Mouse (Mus musculus): Measurements from ENCODE around the gene Abca3.
"Not testable (repeated sequence)": the region's sequence is repeated elsewhere in the genome, so short reads cannot be mapped to it uniquely, and the experiment has no call there.

The Abca3 gene

DNA sequence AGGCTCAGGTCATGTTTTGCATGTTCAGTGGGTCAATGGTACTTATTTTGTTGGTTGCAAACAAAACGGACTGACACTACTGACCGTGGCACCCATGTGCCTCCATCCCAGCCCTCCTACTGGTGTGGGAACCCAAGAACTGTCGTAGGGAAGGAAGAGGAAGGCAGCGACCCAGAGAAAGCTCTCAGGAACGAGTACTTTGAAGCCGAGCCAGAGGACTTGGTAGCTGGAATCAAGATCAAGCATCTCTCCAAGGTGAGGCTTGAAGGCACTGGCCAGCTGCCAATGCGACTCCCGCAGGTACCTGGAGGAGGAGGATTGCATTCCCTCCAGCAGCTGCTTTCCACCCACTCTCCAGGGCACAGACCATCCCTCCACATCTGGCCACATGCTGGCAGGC, 32.0 kb downstream of the Abca3 start:
- in situ Hi-C loops (cut with MboI, MseI), result no loop called here

DNA sequence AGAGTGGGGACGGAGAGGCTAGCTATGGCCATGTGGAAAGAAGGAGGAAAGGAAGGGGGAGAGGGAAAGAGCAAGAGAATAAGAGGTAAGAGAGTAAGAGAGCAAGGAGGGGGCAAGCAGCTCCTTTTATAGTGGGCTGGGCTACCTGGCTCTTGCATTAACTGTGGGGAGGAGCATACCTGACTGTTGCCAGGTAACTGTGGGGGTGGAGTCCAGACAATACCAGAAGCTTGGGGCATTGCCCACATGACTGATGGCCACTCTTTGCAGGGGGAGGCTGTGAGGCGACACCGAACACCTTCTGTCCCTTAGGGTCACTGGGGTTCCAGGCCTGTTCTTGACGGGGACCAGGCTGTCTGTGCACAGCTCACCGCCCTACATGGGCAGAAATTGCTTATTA, 37.0 kb downstream of the Abca3 start:
- in situ Hi-C loops (cut with MboI, MseI), result no loop called here

DNA sequence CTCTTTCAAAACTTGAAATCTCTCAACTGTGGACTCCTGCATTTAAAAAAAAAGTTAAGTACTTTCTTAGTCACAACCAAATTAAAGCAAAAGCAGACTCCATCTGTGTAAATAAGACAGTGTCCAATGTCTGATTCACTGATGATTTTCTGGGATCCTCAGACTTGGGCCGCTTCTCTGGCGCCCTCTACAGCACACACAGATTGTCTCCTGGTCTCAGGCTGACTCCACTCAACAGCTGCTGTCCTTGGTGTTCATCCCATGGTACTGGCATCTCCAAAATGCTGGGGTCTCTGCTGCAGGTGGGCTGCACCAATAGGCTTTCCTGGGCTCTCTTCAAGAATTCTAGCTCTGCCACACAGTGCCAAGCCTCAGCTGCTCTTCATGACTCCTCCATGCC, 38.1 kb downstream of the Abca3 start:
- in situ Hi-C loops (cut with MboI, MseI), result no loop called here

DNA sequence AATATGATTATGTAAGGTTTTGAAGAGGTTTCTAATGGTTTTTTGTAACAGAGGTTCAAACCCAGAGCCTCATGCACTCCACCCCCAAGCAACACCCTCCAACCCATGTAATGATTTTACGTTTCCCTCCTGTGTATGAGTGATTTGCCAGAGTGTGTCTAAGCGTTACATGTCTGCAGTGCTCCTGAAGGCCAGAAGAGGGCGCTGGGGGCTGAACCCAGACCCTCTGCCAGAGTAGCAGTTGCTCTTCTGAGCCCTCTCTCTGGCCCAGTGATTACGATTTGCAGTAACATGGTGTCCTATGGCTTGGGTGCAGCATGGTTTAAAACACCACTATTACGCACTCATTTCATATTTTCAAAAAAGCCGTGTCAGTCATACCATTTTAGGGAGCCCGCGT, 39.4 kb downstream of the Abca3 start:
- in situ Hi-C loops (cut with MboI, MseI), result no loop called here

DNA sequence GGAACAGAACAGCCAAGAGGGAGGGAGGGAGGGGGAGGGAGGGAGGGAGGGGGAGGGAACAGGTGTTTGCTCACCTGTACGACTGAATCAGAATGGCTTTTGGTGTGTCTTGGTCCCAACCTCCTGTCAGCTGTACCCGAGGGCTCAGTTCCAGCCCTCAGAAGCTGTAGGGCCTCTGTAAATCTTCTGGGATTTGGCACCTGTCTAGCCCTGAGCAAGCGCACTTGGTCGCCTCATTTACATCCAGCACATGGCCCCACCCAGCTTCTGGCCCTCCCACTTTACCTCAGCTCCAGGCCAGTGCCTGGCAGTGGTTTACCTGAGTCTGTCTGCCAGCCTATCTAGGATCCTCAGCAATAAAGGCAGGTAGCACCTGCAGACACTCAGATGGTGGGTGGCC, 41.8 kb downstream of the Abca3 start:
- in situ Hi-C loops (cut with MboI, MseI), result no loop called here

DNA sequence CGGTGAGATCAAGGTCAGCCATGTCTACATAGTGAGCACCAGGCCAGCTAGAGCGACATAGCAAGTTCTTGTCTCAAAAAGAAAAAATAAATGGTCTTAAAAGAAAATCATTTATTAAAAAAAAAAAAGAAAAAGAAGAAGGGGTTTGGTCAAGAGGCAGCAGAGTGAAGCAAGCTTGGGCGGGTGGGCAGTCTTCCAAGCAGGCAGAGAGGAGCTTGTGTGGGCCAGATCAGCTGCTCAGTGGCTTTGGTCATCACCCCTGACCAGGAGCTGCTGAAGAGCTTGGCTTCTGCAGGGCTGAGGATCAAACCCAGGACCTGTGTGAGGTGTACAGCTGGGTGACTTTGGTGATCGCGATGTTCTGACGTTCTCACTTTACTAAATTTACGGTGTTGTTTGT, 42.7 kb downstream of the Abca3 start:
- in situ Hi-C loops (cut with MboI, MseI), result no loop called here

DNA sequence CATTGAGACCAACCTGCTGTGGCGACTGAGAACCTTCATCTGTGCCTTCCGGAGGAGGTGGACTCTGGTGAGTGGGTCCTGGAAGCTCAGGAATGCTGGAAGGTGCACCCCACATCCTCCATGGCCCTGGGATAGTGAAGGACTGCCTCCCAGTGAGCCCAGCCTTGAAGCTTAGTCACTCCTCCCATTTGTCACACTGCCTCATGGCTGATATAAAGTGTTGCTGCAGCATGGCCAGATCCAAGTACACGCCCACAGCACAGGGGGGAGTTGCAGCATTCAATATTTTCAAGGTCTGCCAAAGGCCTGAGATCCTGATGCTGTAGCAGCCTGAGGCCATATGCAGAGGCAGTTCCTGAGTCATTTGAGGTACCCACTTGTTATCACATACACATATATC, 50.6 kb downstream of the Abca3 start:
- in situ Hi-C loops (cut with MboI, MseI), result no loop called here

DNA sequence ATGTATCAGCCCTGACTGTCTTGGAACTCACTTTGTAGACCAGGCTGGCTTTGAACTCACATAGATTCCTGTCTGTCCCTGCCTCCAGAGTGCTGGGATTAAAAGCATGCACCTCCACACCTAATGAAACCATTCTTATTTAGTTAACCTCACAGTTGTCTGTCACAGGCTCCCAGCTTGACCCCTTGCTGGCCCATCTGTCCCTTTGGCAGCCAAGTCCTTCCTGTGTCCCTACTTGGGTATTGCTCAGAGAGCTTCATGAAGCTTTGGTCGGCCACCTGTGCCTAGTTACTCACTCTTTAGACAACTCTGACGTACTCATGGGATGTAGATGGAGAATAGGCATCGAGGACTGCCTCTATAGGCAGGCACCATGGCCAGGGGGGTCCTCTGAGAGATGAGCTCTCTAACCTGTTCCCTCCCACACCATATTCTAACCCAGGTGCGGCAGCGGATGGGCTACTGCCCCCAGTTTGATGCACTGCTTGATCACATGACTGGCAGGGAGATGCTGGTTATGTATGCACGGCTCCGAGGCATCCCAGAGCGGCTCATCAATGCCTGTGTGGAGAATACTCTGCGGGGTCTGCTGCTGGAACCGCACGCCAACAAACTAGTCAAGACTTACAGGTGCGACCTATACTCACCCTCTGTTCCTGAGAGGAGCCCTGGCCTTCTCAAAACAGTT, 55.5 kb downstream of the Abca3 start:
- in situ Hi-C loops (cut with MboI, MseI), result no loop called here

DNA sequence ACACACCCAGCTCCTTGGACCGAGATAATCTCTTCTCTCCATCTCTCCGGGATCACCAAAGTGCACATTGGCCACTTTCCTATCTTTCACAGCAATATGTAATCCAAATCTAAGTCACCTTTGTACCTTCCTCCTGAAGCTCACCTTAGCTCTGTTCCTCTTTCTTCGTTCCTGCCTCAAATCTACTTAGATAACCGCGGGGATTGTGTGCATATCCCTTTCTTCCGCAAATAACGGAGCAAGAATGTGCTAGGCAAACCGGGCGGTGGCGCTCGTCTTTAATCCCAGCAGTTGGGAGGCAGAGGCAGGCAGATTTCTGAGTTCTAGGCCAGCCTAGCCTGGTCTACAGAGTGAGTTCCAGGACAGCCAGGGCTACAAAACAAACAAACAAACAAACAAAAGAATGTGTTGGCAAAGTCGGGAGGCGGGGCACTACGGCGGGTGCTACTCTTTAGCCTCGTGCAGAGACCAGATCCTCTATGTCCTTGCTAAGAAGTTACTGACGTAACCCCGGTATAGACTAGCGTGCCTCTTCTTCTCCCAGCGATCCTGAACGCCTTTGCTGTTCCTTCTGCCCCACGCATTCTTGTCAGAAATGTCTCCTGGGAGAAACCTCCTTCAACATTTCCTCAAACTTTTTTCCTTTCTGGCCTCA, 61.9 kb downstream of the Abca3 start:
- in situ Hi-C loops (cut with MboI, MseI), result no loop called here

DNA sequence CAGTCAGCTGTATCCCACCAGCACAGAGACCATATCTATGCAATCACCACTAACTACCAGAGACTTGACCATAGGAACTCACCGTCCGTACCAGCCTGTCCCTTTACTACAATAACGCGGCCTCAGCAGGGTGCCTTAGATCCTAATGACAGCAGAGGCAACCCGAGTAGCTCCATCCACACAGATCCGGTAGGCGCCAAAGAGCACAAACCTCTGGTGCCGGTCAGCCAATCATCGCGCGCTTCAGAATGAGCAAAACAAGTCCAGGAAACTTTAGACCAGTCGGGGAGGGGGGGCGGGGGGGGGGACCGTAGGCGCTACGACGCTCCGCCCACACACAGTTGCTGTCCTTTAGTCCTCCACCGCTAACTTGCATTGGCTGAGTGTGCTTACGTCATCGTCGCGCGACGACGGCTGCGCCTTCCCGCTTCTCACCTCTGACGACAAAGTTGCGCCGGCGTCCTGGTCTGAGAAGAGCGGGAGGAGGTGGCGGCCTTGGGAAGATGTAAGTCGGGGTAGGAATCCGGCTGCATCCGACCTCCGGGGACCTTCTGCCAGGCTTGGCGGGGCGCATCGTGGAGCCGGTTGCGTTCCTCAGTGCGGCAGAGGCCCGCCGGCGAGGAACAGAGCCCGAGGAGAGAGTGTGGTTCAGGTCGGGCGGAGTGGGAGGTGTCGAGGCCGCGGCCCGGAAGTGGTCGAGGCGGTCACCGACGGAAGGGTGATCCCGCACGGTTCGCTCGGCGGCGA, 62.7 kb downstream of the Abca3 start, which contains the start of gene Rnps1:
TSS of gene Rnps1 (plus strand) at position 336 of the 747 bp plus-strand sequence.
- in situ Hi-C loops (cut with MboI, MseI), result no loop called here

DNA sequence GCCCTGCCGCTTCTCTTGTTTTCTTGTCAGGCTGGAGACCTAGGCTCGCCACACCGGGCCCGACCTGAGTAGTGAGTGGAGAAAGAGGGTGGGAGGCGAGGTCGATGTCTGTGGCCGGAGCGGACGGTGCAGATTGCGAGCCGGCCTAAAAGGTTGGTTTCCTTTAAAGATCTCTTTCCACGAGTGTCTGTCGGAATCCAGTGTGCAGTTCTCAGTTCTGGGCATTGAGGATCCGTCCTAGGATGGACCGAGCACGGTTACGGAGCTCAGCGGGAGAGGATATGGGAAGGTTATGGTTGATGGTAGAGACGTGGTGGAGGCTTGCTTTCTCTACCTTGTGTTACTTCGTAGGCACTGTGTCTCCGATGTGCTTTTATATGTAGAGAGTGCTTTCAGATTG, 63.3 kb downstream of the Abca3 start:
- in situ Hi-C loops (cut with MboI, MseI), result no loop called here

DNA sequence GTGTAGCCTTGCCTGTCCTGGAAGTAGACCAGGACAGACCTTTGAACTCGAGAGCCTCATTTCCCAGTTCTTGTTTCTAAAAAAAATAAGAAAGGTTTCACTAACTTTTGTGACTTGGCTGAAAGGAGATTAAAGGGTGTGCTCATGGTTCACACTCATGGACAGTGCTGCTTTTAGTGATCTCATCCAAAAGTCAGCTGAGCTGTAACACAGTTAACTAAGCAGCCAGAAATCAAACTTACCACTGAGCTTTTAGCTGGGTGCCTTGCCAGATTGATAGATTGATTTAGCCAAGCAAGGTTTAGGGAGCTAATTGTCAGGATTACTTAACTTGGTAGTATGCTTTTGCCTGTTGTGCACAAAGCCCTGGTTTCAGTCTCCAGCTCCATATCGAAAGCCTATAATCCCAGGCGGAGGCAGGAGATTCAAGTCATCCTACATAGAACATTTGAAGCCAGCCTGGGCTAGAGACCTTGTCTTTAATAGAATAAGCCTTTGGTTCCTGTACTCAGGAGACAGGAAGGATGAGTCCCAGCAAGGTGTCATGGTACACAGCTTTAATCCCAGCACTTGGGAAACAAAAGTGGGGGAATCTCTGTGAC, 64.4 kb downstream of the Abca3 start:
- in situ Hi-C loops (cut with MboI, MseI), result no loop called here

DNA sequence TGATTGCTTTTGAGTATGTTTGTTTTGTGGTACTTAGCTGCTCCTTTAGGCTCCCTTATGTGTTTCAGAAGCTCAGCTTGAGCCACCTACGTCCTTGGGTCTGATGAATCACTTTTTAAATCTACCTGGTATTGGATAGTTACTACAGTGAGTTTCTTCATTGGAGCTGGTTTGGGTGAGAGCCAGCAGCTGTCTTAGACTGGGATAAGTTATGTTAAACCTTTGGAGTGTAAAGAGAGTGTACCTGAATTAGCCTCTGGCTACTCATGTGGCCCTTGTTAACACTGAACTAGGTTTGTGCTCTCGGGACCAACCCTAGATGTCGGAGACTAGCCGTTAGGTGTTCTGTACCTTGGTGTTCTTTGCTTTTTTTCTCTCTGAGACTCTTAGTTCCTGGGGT, 71.4 kb downstream of the Abca3 start:
- in situ Hi-C loops (cut with MboI, MseI), result no loop called here

DNA sequence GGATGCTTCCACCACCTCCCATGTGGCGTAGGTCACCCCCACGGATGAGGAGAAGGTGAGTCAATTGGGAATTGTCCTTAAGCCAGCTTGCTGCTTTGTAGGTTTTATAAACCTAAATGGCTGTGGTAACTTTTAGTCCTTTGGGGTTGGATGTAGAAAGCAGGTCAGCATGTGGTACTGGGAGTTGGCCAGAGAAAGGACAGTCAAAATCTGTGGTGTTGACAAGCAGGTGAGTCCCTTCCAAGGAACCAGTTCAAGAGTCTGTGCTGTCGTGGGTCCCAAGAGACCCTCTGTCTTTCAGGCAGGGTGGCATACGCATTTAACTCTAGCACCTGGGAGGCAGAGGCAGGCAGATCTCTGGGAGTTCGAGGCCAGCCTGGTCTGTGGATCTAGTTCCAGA, 72.7 kb downstream of the Abca3 start:
- in situ Hi-C loops (cut with MboI, MseI), result no loop called here

DNA sequence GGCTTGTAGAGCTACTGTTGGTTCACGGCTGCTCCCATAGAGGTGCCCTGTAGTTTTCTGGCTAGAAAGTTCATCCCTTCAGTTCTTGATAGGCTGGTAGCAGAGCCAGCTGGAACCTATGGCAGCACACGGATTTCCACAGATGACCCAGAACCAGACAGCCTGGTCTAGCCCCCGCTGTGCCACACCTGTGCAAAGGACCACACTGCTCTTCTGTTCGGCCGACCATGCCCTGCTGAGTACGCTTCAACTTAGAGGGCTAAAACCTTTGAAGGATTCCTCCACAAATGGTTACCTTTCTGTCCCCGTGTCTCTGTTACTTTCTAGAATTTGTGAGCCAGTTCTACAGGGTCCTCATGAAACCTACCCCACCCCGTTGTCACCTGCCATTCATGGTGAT, 73.6 kb downstream of the Abca3 start:
- in situ Hi-C loops (cut with MboI, MseI), result not testable (repeated sequence)

DNA sequence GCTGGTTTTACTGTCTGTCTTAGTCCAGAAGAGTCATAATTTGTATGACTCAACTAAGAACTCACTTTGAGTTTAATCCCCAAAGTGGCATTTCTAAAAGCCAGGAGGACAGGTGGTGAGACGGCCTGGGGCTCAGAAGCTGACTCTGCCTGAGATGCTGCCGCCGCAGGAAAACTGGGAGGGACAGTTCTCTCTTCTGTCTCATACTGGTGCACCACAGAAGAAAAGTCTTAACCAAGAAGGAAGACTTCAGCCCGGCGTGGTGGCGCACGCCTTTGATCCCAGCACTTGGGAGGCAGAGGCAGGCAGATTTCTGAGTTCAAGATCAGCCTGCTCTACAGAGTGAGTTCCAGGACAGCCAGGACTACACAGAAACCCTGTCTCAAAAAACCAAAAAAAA, 74.2 kb downstream of the Abca3 start:
- in situ Hi-C loops (cut with MboI, MseI), result no loop called here

DNA sequence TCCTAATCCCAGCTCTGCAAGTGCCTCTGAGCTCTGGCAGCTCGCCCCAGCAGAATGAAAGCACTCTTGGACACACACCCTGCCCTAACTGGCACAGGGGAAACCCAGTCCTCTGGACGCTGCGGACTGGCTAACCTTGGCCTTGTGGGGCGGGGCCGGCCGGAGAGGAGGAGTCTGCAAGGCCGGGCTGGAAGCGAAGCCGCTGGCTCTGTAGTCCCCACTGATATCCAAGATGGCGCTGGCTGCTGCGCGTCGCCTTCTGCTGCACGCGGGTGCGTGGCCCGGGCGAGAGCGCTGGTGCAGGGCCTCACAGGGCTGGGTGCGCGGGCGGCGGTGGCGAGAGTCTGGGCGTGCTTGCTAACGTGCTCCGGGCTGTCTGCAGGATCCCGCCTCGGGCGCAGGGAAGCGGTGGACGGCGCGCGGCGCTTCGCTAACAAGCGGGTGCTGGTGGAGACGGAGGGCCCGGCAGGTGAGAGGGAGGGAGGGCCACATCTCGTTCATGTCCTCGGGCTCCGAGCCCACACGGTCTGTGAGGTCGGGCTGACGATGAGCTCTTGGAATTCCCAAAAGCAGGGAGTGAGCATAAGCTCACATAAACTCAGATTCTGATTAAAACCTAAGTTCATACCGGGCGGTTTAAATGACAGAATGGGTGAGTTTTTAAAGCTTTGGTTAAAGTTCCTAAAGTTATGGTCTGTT, 74.9 kb downstream of the Abca3 start, which contains the start of gene Eci1:
TSS of gene Eci1 (plus strand) at position 171 of the 699 bp plus-strand sequence.
- in situ Hi-C loops (cut with MboI, MseI), result no loop called here

DNA sequence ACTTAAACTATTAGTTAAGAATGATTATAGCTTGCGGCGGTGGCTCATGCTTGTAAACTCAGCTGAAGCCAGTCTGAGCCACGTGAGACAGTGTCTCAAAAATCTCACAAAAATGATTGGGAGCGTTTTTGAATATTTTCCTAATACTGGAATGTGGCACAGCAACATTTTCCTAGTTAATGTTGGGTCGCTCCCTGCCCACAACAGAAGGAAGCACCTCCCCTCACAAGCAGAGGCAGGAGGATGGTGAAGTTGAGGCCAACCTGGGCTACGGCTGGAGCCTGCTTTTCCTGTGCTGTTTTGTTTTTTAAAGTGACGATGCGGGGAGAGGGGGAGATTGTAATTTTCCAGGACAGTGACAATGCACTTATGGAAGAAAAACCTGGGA, 75.4 kb downstream of the Abca3 start:
- in situ Hi-C loops (cut with MboI, MseI), result no loop called here

DNA sequence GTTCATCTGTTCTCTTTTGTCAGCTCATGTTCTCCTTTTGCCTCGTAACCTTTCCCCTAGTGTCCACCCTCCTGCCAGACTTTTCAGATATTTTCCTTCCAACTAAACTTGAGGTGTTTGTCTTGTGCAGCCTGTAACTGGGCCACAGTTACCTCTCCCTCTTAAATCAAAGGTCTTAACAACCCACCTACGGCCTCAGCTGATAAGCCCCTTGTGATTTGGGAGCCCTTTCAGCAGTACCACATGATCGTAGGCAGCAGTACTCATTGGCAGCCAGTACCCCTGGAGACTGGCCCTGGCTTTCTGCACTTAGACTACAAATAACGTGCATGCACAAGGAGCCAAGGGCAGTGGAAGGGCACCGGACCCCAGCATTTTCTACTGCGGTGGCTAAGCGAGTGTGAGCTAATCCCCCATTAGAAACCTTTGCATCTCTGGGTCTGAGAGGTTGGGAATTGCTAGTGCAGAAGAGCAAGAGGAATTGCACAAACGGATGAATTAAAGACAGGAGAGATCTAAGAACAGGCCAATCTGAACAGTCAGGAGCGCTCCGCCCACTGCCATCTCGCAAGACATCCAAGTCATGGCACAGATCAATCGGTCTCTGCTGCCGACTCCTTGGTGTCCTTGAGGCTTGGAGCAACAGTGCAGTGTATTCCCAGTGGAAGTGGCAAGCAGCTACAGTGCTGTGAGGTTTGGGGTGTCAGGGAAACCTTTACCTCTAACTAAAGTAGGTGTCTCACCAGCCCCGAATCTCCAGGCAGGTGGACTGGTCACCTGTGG, 77.6 kb downstream of the Abca3 start:
- in situ Hi-C loops (cut with MboI, MseI), result no loop called here

DNA sequence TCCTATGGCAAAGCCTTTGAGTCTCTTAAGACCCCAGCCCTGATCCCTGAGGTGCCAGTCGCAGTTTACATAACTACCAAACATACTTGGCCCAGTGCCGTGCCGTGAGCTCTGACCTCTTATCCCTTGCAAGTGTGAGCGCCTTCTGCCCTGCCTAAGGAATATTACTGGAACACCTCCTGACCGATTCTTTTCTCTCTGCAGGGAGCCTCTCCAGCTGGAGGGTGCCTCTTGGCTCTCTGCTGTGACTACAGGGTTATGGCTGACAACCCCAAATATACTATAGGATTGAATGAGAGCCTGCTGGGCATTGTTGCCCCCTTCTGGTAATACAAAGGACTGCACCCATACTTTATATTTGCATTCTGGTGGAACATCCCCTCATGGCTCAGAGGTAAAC, 85.3 kb downstream of the Abca3 start:
- in situ Hi-C loops (cut with MboI, MseI), result no loop called here

DNA sequence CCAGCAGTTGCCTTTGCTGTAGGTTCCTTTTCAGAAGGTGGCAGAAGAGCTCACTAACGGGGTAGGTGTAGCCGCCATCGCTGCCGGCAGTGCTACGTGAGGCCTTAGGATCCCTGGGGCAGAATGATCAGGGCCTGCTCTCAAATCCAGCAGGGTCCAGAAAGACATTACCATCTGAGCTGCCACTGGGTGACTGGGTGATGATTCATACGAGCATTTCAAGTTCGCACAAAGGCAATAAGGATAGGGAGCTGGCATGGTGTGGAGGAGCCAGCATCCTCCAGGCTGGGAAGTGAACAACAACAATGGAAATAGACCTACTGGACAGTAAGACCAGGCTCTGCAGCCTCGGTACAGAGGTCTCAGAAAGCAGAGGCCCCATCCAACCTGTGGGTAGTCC, 88.6 kb downstream of the Abca3 start:
- in situ Hi-C loops (cut with MboI, MseI), result no loop called here

Data from T-helper 1 cell (primary cell).